Mouse (Mus musculus): ENCODE data around the gene Cntnap2. TPM values are rescaled to one million over a fixed set of nuclear protein-coding genes. Genes with fewer than 3 reads are reported as not detected.
"Not testable (repeated sequence)": the region's sequence is repeated elsewhere in the genome, so short reads cannot be mapped to it uniquely, and the experiment has no call there.

Gene Cntnap2
- polyA plus RNA-seq, 3 experiments from 2014 or later = not detected

GRCm38 (mm10) chr6:47182252-47182651, 2123.1 kb downstream of the Cntnap2 start:
- ATAC-seq = no peak

- ATAC-seq = no peak
Measured at GRCm38 (mm10) chr6:47182756-47183155, 2123.6 kb downstream of the Cntnap2 start.

- ATAC-seq = not testable (repeated sequence)
Measured at GRCm38 (mm10) chr6:47183850-47184249, 2124.7 kb downstream of the Cntnap2 start.

GRCm38 (mm10) chr6:47188193-47188592, 2129.0 kb downstream of the Cntnap2 start:
- ATAC-seq = no peak

- not testable (repeated sequence) for ATAC-seq
Measured at GRCm38 (mm10) chr6:47188596-47188995, 2129.4 kb downstream of the Cntnap2 start.

GRCm38 (mm10) chr6:47190282-47190681, 2131.1 kb downstream of the Cntnap2 start:
- no peak for ATAC-seq

GRCm38 (mm10) chr6:47191277-47191800, 2132.2 kb downstream of the Cntnap2 start:
- ATAC-seq = no peak

- ATAC-seq = no peak
Measured at GRCm38 (mm10) chr6:47191940-47192339, 2132.8 kb downstream of the Cntnap2 start.

- no peak for ATAC-seq
Measured at GRCm38 (mm10) chr6:47192478-47192877, 2133.3 kb downstream of the Cntnap2 start.

- no peak for ATAC-seq
Measured at GRCm38 (mm10) chr6:47197570-47197969, 2138.4 kb downstream of the Cntnap2 start.

GRCm38 (mm10) chr6:47200671-47201070, 2141.5 kb downstream of the Cntnap2 start:
- ATAC-seq = no peak

- ATAC-seq = no peak
Measured at GRCm38 (mm10) chr6:47208031-47208430, 2148.9 kb downstream of the Cntnap2 start.

GRCm38 (mm10) chr6:47214731-47215130, 2155.6 kb downstream of the Cntnap2 start:
- ATAC-seq = no peak

GRCm38 (mm10) chr6:47223578-47223977, 2164.4 kb downstream of the Cntnap2 start:
- not testable (repeated sequence) for ATAC-seq

- not testable (repeated sequence) for ATAC-seq
Measured at GRCm38 (mm10) chr6:47225391-47225790, 2166.2 kb downstream of the Cntnap2 start.

- no peak for ATAC-seq
Measured at GRCm38 (mm10) chr6:47227601-47228000, 2168.4 kb downstream of the Cntnap2 start.

GRCm38 (mm10) chr6:47228676-47229317, 2169.6 kb downstream of the Cntnap2 start:
- no peak for ATAC-seq

GRCm38 (mm10) chr6:47231513-47231912, 2172.4 kb downstream of the Cntnap2 start:
- ATAC-seq = no peak

- ATAC-seq = no peak
Measured at GRCm38 (mm10) chr6:47239376-47239921, 2180.3 kb downstream of the Cntnap2 start.

- ATAC-seq = no peak
Measured at GRCm38 (mm10) chr6:47241379-47241778, 2182.2 kb downstream of the Cntnap2 start.

- ATAC-seq = no peak
Measured at GRCm38 (mm10) chr6:47243863-47244606, 2184.9 kb downstream of the Cntnap2 start.

- ATAC-seq = no peak
Measured at GRCm38 (mm10) chr6:47244642-47245041, 2185.5 kb downstream of the Cntnap2 start.

- no peak for ATAC-seq
Measured at GRCm38 (mm10) chr6:47255270-47255669, 2196.1 kb downstream of the Cntnap2 start.
